Mouse (Mus musculus): ENCODE results near the gene Tmem256. TPM values are rescaled to one million over a fixed set of nuclear protein-coding genes. Genes with fewer than 3 reads are reported as not detected.

Gene Tmem256
- polyA plus RNA-seq, 1 experiment, result 200 TPM

DNA sequence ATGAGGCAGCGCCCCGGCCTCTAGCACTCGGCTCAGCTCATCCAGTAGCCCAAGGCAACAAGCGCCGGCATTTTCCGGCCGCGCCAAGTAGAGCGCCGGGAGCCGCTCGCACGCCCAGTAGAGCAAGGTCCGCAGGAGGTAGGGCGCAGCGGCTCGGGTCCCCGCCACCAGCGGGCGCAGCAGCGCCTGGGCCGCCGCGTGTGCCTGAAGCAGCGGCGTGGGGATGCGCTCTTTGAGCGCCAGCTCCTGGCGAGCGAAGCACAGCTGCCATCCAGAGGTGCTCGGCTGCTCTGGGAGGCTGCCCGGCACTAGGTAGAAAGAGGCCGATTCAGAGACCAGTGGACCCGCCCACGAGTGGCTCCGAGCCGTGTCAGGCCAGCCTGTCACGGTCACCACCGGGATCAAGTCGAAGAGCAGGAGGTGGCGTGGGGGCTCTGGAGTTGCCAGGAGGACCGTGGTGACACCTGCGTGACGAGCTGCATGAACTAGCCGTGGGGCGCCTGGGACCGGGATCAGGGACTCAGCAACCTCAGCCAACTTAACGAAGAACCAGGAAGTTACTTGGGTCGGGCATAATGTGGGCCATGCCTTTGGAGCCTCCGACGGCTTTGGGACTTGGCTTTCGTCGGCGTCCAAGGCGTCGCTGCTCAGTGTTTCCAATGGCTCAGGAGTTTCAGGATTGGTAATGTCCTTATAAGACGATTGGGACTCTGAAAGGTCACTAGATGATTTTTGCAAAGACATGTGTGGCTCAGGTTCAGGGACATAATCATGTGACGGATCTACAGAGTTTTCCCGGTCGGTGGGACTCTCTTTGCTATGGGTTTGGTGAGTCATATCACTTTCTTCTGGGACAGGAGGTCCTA is 34.3 kb upstream of the Tmem256 start:
- DNase-seq, result peak; percentile 62 to 69
- Histone ChIP-seq H3K27me3 (ENCODE audit: control insufficient read depth, insufficient read depth, low read length) (peaks cover 1% of the 10 kb centered on the region; the same call in 1 of the 2 replicates), H3K4me3 (replicated peaks; ENCODE audit: insufficient read depth, low read depth, low read length) (peak overlapping the region; percentile 38), H3K27ac (ENCODE audit: insufficient read depth, low read length) (no peak overlapping the region), H3K4me1 (ENCODE audit: control insufficient read depth, insufficient read depth, low read length) (peaks cover 7% of the 10 kb centered on the region; the same call in 1 of the 2 replicates)
- 2% methylated on average over 60 of the region's 60 CpGs for WGBS
- TF ChIP-seq POLR2A (IDR thresholded peaks at IDR 0.05; ENCODE audit: borderline replicate concordance, insufficient read depth, low read length) (no peak), CTCF (IDR thresholded peaks at IDR 0.05; ENCODE audit: borderline replicate concordance, insufficient read depth, low read depth, low read length) (peak; percentile 22; the same call in 1 of the 2 replicates)

DNA sequence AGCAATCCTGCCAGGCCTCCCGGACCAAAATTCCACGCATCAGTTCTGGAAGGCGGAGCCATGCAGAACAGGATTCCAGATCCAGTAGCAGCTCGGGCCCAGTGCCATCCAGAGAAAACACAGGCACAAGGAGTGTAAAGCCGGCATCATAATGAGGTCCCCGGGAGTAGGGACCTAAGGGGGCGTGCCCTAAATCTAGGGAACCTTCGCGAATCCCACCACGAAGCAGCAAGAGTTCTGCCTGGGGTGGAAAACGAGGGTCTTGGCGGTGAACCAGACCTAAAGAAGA is 33.7 kb upstream of the Tmem256 start:
- H3K27me3 ChIP-seq (ENCODE audit: control insufficient read depth, insufficient read depth, low read length), result peaks cover 1% of the 10 kb centered on the region; the same call in 1 of the 2 replicates
- no peak for TF ChIP-seq CTCF (IDR thresholded peaks at IDR 0.05; ENCODE audit: borderline replicate concordance, insufficient read depth, low read depth, low read length)
- TF ChIP-seq POLR2A (IDR thresholded peaks at IDR 0.05; ENCODE audit: borderline replicate concordance, insufficient read depth, low read length), result no peak
- H3K27ac ChIP-seq (ENCODE audit: insufficient read depth, low read length), result no peak overlapping the region
- H3K4me3 ChIP-seq (replicated peaks; ENCODE audit: insufficient read depth, low read depth, low read length), result no peak overlapping the region
- WGBS, result 18% methylated on average over 12 of the region's 12 CpGs
- no peak for DNase-seq
- peaks cover 7% of the 10 kb centered on the region; the same call in 1 of the 2 replicates for H3K4me1 ChIP-seq (ENCODE audit: control insufficient read depth, insufficient read depth, low read length)

DNA sequence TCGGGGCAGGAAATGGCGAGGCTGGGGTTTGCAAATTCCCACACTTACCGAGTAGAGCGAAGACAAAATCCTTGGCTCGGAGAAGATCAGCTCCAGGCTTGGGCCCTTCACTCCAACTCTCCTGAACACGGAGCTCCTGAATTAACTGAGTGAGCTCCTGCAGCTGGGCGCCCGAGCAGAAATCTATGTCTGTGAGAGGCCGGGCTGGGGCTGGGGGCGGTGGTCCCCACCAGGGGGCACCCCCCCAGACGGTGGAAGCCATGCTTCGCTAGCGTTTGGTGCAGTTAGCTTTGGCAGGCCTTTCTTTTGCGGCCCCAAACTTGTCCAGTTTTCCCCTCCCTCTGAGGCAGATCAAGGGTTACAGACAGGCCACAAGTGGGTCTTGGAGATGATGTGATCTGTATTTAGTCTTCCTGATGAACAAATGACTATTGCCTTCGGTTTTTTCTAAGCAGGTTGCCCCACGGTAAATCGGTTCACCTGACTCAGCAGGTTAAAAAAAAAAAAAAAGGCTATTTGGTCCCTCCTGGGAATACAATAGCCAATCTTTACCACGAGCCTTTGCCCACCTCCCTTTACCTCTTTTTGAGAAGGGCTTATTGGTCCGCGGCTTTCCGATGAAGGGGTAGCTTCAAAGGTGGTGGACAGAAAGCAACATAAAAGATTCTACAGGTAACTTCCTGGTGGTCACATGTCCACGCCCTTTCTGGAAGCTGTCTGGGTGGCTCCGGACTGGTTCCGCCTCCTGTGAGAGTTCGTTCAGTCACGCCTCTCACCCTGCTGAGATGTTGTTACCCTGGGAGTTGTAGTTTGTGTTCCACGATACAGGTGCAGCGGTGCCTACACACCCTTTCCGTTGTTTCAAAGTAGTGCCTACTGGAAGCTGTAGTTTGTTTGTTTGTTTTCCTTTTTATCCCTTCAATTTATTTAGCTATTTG is 33.1 kb upstream of the Tmem256 start, which contains the start of gene Tmem102:
Gene Tmem102 (minus strand): TSS at position 653 of the 938 bp plus-strand sequence.
- Histone ChIP-seq H3K4me1 (ENCODE audit: control insufficient read depth, insufficient read depth, low read length) (peaks cover 5% of the 10 kb centered on the region; the same call in 1 of the 2 replicates), H3K27ac (ENCODE audit: insufficient read depth, low read length) (no peak within 1 kb of the TSS), H3K4me3 (replicated peaks; ENCODE audit: insufficient read depth, low read depth, low read length) (no peak within 1 kb of the TSS), H3K27me3 (ENCODE audit: control insufficient read depth, insufficient read depth, low read length) (peaks cover 1% of the 10 kb centered on the region; the same call in 1 of the 2 replicates)
- no peak for DNase-seq
- TF ChIP-seq POLR2A (IDR thresholded peaks at IDR 0.05; ENCODE audit: borderline replicate concordance, insufficient read depth, low read length), result no peak
- WGBS, result 32% methylated on average over 29 of the region's 29 CpGs

DNA sequence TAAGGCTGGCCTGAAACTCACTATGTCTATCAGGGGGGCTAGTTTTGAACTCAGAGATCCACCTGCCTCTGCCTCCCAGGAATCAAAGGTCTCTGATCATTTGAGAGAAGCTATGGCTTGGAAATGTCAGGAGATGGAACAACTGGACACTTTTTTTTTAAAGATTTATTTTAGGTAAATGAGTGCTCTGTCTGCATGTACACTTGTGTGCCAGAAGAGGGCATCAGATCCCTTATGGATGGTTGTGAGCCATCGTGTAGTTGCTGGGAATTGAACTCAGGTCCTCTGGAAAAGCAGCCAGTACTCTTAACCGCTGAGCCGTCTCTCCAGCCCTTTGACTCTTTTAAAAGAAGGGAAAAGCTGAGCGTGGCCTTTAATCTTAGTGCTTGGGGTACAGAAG is 31.9 kb upstream of the Tmem256 start:
- TF ChIP-seq POLR2A (IDR thresholded peaks at IDR 0.05; ENCODE audit: borderline replicate concordance, insufficient read depth, low read length) (no peak), CTCF (IDR thresholded peaks at IDR 0.05; ENCODE audit: borderline replicate concordance, insufficient read depth, low read depth, low read length) (no peak)
- Histone ChIP-seq H3K4me1 (ENCODE audit: control insufficient read depth, insufficient read depth, low read length) (no peaks in the 10 kb centered on the region; the same call in 1 of the 2 replicates), H3K4me3 (replicated peaks; ENCODE audit: insufficient read depth, low read depth, low read length) (no peak overlapping the region), H3K27ac (ENCODE audit: insufficient read depth, low read length) (no peak overlapping the region), H3K27me3 (ENCODE audit: control insufficient read depth, insufficient read depth, low read length) (peaks cover 1% of the 10 kb centered on the region; the same call in 1 of the 2 replicates)
- DNase-seq, result no peak
- 85% methylated on average over 4 of the region's 4 CpGs for WGBS

DNA sequence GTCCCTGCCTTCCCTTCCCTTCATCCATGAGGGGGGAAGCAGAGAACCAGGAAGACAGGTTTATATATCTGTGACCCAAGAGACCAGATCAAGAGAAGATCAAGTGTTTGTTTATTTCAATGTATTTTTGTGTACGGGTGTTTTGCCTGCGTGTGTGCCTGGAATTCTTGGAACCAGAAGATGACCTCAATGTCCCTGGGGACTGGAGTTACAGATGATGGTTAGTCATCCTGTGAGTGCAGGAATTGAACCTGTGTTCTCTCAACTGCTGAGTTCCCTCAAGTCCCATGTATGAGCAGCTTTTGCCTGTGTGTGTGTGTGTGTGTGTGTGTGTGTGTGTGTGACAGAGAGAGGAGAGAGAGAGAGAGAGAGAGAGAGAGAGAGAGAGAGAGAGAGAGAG is 30.7 kb upstream of the Tmem256 start:
- H3K4me1 ChIP-seq (ENCODE audit: control insufficient read depth, insufficient read depth, low read length), result no peaks in the 10 kb centered on the region
- H3K4me3 ChIP-seq (replicated peaks; ENCODE audit: insufficient read depth, low read depth, low read length), result no peak overlapping the region
- no peak overlapping the region for H3K27ac ChIP-seq (ENCODE audit: insufficient read depth, low read length)
- H3K27me3 ChIP-seq (ENCODE audit: control insufficient read depth, insufficient read depth, low read length), result peaks cover 1% of the 10 kb centered on the region; the same call in 1 of the 2 replicates
- 70% methylated on average over 2 of the region's 2 CpGs for WGBS
- TF ChIP-seq CTCF (IDR thresholded peaks at IDR 0.05; ENCODE audit: borderline replicate concordance, insufficient read depth, low read depth, low read length) (no peak), POLR2A (IDR thresholded peaks at IDR 0.05; ENCODE audit: borderline replicate concordance, insufficient read depth, low read length) (no peak)
- no peak for DNase-seq

DNA sequence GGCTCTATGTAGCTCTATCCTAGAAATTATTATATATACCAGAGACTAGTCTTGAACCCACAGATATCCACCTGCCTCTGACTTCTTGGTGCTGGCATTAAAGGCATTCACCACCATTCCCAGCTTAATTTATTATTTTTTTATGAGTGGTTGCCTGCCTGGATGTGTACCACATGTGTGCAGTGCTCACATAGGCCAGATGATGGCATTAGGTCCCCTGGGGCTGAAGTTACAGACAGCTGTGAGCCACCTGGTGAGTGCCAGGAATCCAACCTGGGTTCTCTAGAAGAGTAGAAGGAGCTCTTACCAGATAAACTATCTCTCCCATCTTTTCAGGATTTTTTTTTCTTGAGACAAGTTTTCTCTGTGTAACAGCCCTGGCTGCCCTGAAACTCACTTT is 28.0 kb upstream of the Tmem256 start:
- DNase-seq, result no peak
- H3K4me1 ChIP-seq (ENCODE audit: control insufficient read depth, insufficient read depth, low read length), result no peaks in the 10 kb centered on the region
- no peaks in the 10 kb centered on the region for H3K27me3 ChIP-seq (ENCODE audit: control insufficient read depth, insufficient read depth, low read length)
- no peak overlapping the region for H3K27ac ChIP-seq (ENCODE audit: insufficient read depth, low read length)
- no peak overlapping the region for H3K4me3 ChIP-seq (replicated peaks; ENCODE audit: insufficient read depth, low read depth, low read length)
- TF ChIP-seq POLR2A (IDR thresholded peaks at IDR 0.05; ENCODE audit: borderline replicate concordance, insufficient read depth, low read length) (no peak), CTCF (IDR thresholded peaks at IDR 0.05; ENCODE audit: borderline replicate concordance, insufficient read depth, low read depth, low read length) (no peak)

DNA sequence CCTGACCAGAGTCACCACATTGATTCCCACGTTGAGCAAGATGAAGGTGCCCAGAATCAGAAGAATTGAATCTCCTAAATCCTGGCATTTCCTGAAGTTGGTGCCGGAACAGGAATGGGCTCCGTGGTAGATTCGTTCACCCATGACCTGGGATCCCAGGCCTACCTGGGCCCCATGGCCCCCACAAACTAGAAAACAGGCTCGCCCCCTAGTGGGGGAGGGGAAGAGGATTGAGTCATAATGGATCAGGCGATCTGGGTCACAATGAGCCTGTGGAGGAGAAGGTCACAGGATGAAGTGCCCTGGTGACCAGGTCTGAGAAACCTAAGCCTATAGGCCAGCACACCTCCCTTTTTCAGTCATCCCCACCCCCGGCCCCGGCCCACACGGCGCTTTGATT is 23.2 kb upstream of the Tmem256 start, which contains the start of gene Gm39566:
Gene Gm39566 (minus strand): TSS at position 144 of the 400 bp plus-strand sequence.
- Histone ChIP-seq H3K4me1 (ENCODE audit: control insufficient read depth, insufficient read depth, low read length) (no peaks in the 10 kb centered on the region), H3K27ac (ENCODE audit: insufficient read depth, low read length) (no peak within 1 kb of the TSS), H3K27me3 (ENCODE audit: control insufficient read depth, insufficient read depth, low read length) (no peaks in the 10 kb centered on the region), H3K4me3 (replicated peaks; ENCODE audit: insufficient read depth, low read depth, low read length) (no peak within 1 kb of the TSS)
- WGBS, result 63% methylated on average over 10 of the region's 10 CpGs
- no peak for TF ChIP-seq POLR2A (IDR thresholded peaks at IDR 0.05; ENCODE audit: borderline replicate concordance, insufficient read depth, low read length)
- no peak for TF ChIP-seq CTCF (IDR thresholded peaks at IDR 0.05; ENCODE audit: borderline replicate concordance, insufficient read depth, low read depth, low read length)
- DNase-seq, result no peak
